ENCODE assay signal across 8 mouse cellular contexts in genomic region chrX:141212802-141213201, GRCm38 (mm10).
DNase-seq lines count a peak whose midpoint lies in the region; ATAC-seq and TF ChIP-seq lines count a peak whose summit lies in the region.

No protein-coding gene starts in this region.

- no peak for ATAC-seq in heart, postnatal 0 days (ENCODE audit: insufficient read depth, low read depth)
- ATAC-seq in heart, embryonic 12.5 days (ENCODE audit: insufficient number of reproducible peaks, low FRiP score), result no peak
- ATAC-seq in neural tube, embryonic 13.5 days (ENCODE audit: low read depth), result peak; percentile 79

- no peak overlapping the region for H3K4me3 ChIP-seq in heart, postnatal 0 days (ENCODE audit: low read depth, low read length)
- no peak overlapping the region for H3K4me3 ChIP-seq in heart, embryonic 12.5 days
- H3K4me3 ChIP-seq in cortical plate, adult 2 months (ENCODE audit: insufficient read depth, low read length), result no peak overlapping the region
- no peak overlapping the region for H3K4me3 ChIP-seq in neural tube, embryonic 13.5 days

- no peaks in the 10 kb centered on the region for H3K36me3 ChIP-seq in heart, postnatal 0 days (replicated peaks; ENCODE audit: control insufficient read depth, insufficient read depth, low read length)
- no peaks in the 10 kb centered on the region for H3K36me3 ChIP-seq in heart, embryonic 12.5 days
- H3K36me3 ChIP-seq in neural tube, embryonic 13.5 days, result no peaks in the 10 kb centered on the region

- H3K9me3 ChIP-seq in heart, postnatal 0 days (replicated peaks; ENCODE audit: control insufficient read depth, low read length), result no peaks in the 10 kb centered on the region
- no peaks in the 10 kb centered on the region for H3K9me3 ChIP-seq in heart, embryonic 12.5 days (replicated peaks)
- no peaks in the 10 kb centered on the region for H3K9me3 ChIP-seq in neural tube, embryonic 13.5 days

- TF ChIP-seq CTCF in heart, postnatal 0 days (IDR thresholded peaks at IDR 0.05; ENCODE audit: low read depth), result peak; percentile 47
- peak; percentile 28; the same call in 1 of the 2 replicates for TF ChIP-seq CTCF in cortical plate, adult 2 months (IDR thresholded peaks at IDR 0.05; ENCODE audit: extremely low read depth, insufficient read depth, low read length)

- DNase-seq in heart, postnatal 0 days (ENCODE audit: low spot score), result peak; percentile 6
- peak; percentile 16 for DNase-seq in MEL-GATA-1-ER (ENCODE audit: extremely low read depth, low read depth)
- DNase-seq in heart, postnatal 14 days, result peak; percentile 24 to 53
- DNase-seq in left cerebral cortex, postnatal 14 days (ENCODE audit: low spot score in 2 of 2), result peak; percentile 51 to 60
- DNase-seq in ovary, adult 18-20 months (ENCODE audit: low spot score), result no peak

- H3K4me2 ChIP-seq in heart, postnatal 0 days (ENCODE audit: low read depth, low read length), result no peak overlapping the region
- no peak overlapping the region for H3K4me2 ChIP-seq in heart, embryonic 12.5 days
- H3K4me2 ChIP-seq in neural tube, embryonic 13.5 days, result no peak overlapping the region

- WGBS in heart, postnatal 0 days, result 46% methylated on average over 5 of the region's 5 CpGs
- WGBS in heart, embryonic 12.5 days, result 37% methylated on average over 5 of the region's 5 CpGs
- WGBS in neural tube, embryonic 13.5 days, result 39% methylated on average over 5 of the region's 5 CpGs

- H3K4me1 ChIP-seq in heart, postnatal 0 days (ENCODE audit: control insufficient read depth, insufficient read depth), result no peaks in the 10 kb centered on the region
- no peaks in the 10 kb centered on the region for H3K4me1 ChIP-seq in heart, embryonic 12.5 days (replicated peaks)
- no peaks in the 10 kb centered on the region for H3K4me1 ChIP-seq in cortical plate, adult 2 months (ENCODE audit: control insufficient read depth, insufficient read depth, low read length)
- no peaks in the 10 kb centered on the region for H3K4me1 ChIP-seq in neural tube, embryonic 13.5 days (replicated peaks)

- no peak for TF ChIP-seq EP300 in heart, postnatal 0 days (IDR thresholded peaks at IDR 0.05; ENCODE audit: low read depth)

- H3K27ac ChIP-seq in heart, postnatal 0 days (ENCODE audit: low read depth), result no peak overlapping the region
- H3K27ac ChIP-seq in heart, embryonic 12.5 days (ENCODE audit: poor library complexity, severe bottlenecking), result no peak overlapping the region
- H3K27ac ChIP-seq in cortical plate, adult 2 months (ENCODE audit: insufficient read depth, low read length), result no peak overlapping the region
- H3K27ac ChIP-seq in neural tube, embryonic 13.5 days (replicated peaks), result no peak overlapping the region

- H3K27me3 ChIP-seq in heart, postnatal 0 days (ENCODE audit: control insufficient read depth, insufficient read depth, low read length), result no peaks in the 10 kb centered on the region
- no peaks in the 10 kb centered on the region; the same call in none of the 2 replicates for H3K27me3 ChIP-seq in heart, embryonic 12.5 days (replicated peaks)
- peaks cover 59% of the 10 kb centered on the region for H3K27me3 ChIP-seq in neural tube, embryonic 13.5 days

- no peak overlapping the region for H3K9ac ChIP-seq in heart, postnatal 0 days (replicated peaks; ENCODE audit: low read depth, low read length)
- no peak overlapping the region for H3K9ac ChIP-seq in heart, embryonic 12.5 days
- H3K9ac ChIP-seq in neural tube, embryonic 13.5 days, result no peak overlapping the region

- intact Hi-C loops in heart, postnatal 14 days (cut with DNase I), result loop anchor here (10.0 kb wide), 1 partner anchor 882 kb away; no protein-coding TSS in a partner anchor
- intact Hi-C loops in left cerebral cortex, postnatal 14 days (cut with DNase I), result no loop called here

- no peak for TF ChIP-seq POLR2A in cortical plate, adult 2 months (IDR thresholded peaks at IDR 0.05; ENCODE audit: extremely low read depth, insufficient read depth, low read length)
